Mouse (Mus musculus) G1E (cell line): Measurements from ENCODE around the gene Gm10964. TPM values are rescaled to one million over a fixed set of nuclear protein-coding genes. Genes with fewer than 3 reads are reported as not detected.

Source experiments
- ATAC-seq: 2 replicates; pipeline ENCODE4 v1.8.0; 2016; ENCODE audit warnings: mild to moderate bottlenecking; ENCODE audit not compliant: insufficient number of reproducible peaks, poor library complexity, low FRiP score, severe bottlenecking; ENCODE audit errors: extremely low read depth
- DNase-seq: peaks from one replicate; pipeline ENCODE4 v3.0.0; 2012; ENCODE audit warnings: low spot score
- H3K27me3 ChIP-seq: 2 replicates; pipeline ENCODE4 v1.6.1; 2012; ENCODE audit warnings: mild to moderate bottlenecking, low read length, inconsistent platforms; ENCODE audit not compliant: insufficient read depth
- H3K36me3 ChIP-seq: replicated peaks from 2 replicates; pipeline ENCODE3; 2012; ENCODE audit warnings: mild to moderate bottlenecking, inconsistent platforms
- H3K4me1 ChIP-seq: 2 replicates; pipeline ENCODE4 v1.6.1; 2012; ENCODE audit warnings: low read depth, low read length, inconsistent platforms, mixed read lengths; ENCODE audit not compliant: insufficient read depth
- H3K4me3 ChIP-seq: 2 replicates; pipeline ENCODE4 v1.5.1; 2012; ENCODE audit warnings: low read depth, mild to moderate bottlenecking, inconsistent platforms, low read length, moderate library complexity, mixed read lengths
- H3K9me3 ChIP-seq: replicated peaks from 2 replicates; pipeline ENCODE4 v1.6.1; 2012; ENCODE audit warnings: inconsistent platforms
- CTCF ChIP-seq: IDR thresholded peaks from 2 replicates; pipeline ENCODE4 v1.5.1; 2012; ENCODE audit warnings: low read depth, low read length, inconsistent platforms, mixed read lengths
- GATA1 ChIP-seq: IDR thresholded peaks from 2 replicates; pipeline ENCODE4 v1.6.1; 2012; ENCODE audit warnings: borderline replicate concordance, low read length, inconsistent platforms, mixed read lengths
- GATA2 ChIP-seq: IDR thresholded peaks from 2 replicates; pipeline ENCODE4 v1.6.1; 2012; ENCODE audit warnings: low read depth, low read length, inconsistent platforms, borderline replicate concordance
- POLR2AphosphoS5 ChIP-seq: IDR thresholded peaks from 2 replicates; pipeline ENCODE4 v1.6.1; 2012; ENCODE audit warnings: low read depth, low read length, inconsistent platforms; ENCODE audit not compliant: insufficient replicate concordance
- TAL1 ChIP-seq: conservative IDR thresholded peaks from 2 replicates; pipeline ENCODE4 v1.6.1; 2012; ENCODE audit warnings: low read depth, low read length, inconsistent platforms, mixed read lengths
- polyA plus RNA-seq: library from polyadenylated mRNA; stranded (reverse); fragments of >175 nt; gene quantifications from 2 replicates; pipeline ENCODE4 v1.2.3, GENCODE M21; 2012
- total RNA-seq, 2 experiments: library from RNA; stranded (forward) in 1 of 2; stranded (reverse) in 1 of 2; fragments of 200-1000 nt in 1 of 2; fragments of >200 nt in 1 of 2; fragmentation: Nextera tagmentation in 1 of 2; gene quantifications; 2 replicates each; pipeline ENCODE4 v1.2.3; 2014 to 2017

Gm10964 gene
- total and polyA plus RNA-seq, 3 experiments = not detected

DNA sequence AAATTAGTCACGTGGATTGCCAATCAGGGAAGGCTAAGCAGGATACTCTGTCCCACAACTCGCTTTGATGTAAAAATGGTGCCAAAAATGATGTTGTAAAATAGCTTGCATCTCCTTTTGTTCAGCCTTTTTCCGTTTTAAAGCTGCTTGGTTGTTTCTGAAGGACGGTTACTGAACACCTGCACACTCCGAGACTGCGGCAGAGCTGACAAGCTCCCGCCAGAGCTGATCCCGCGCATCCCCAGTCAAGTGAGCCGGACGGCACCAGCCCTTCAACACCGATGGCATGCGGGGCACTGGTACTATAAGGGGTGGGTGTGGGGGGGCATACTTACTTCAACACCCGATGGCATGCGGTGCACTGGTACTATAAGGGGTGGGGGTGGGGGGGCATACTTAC is 34.8 kb downstream of the Gm10964 start:
- TF ChIP-seq POLR2AphosphoS5 (no peak), GATA2 (no peak), CTCF (no peak), GATA1 (no peak), TAL1 (no peak)
- H3K27me3 ChIP-seq = no peaks in the 10 kb centered on the region
- H3K9me3 ChIP-seq = no peaks in the 10 kb centered on the region
- DNase-seq (no peak), ATAC-seq (no peak)
- H3K4me1 ChIP-seq = peaks cover 35% of the 10 kb centered on the region
- no peak overlapping the region for H3K4me3 ChIP-seq
- peaks cover 79% of the 10 kb centered on the region for H3K36me3 ChIP-seq

DNA sequence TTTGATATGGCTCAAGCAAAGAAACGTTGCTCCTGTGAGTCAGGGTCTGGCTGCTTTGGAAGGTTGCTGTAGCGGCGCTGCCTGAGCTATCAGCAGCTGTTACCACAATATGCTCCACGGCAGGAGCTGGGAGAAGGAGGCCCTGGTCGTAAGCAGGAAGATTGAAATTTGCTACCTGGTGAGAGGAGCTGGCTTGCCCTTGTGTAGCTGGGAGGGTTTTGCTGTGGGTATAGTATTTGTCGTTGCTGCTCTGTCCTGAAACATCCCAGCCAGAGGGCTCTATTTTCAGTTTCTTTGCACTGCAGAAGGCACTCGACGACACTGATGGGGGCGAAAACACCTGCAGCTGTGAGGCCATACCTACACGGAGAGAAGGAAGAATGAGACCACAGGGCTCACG is 38.8 kb downstream of the Gm10964 start:
- Histone ChIP-seq H3K36me3 (peaks cover 55% of the 10 kb centered on the region), H3K27me3 (no peaks in the 10 kb centered on the region), H3K4me3 (no peak overlapping the region), H3K9me3 (no peaks in the 10 kb centered on the region), H3K4me1 (peaks cover 63% of the 10 kb centered on the region)
- ATAC-seq (no peak), DNase-seq (no peak)
- TF ChIP-seq POLR2AphosphoS5 (no peak), GATA1 (no peak)

DNA sequence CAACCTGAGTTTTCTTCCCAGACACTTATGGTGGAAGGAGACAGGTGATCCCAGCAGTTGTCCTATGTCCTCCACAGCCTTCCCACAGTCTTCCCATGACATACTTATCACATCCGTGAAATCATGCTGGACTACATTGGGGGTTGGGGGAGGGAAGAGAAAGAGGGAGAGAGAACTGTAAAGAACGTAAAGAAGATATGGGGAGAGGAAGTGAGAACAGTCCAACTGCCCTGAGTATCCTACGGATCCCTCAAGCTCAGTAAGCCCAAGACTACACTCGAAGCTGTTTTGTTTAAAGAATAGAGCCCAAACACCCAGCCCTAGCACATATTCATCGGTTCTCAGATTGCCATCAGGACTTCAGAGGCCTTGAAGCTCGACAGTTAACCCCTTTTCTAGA is 39.5 kb downstream of the Gm10964 start:
- TF ChIP-seq CTCF (no peak), GATA1 (no peak), POLR2AphosphoS5 (no peak), GATA2 (no peak)
- DNase-seq = no peak
- no peaks in the 10 kb centered on the region for H3K9me3 ChIP-seq
- H3K27me3 ChIP-seq = no peaks in the 10 kb centered on the region
- peaks cover 52% of the 10 kb centered on the region for H3K36me3 ChIP-seq
- ATAC-seq = no peak
- H3K4me1 ChIP-seq = peaks cover 63% of the 10 kb centered on the region
- no peak overlapping the region for H3K4me3 ChIP-seq

DNA sequence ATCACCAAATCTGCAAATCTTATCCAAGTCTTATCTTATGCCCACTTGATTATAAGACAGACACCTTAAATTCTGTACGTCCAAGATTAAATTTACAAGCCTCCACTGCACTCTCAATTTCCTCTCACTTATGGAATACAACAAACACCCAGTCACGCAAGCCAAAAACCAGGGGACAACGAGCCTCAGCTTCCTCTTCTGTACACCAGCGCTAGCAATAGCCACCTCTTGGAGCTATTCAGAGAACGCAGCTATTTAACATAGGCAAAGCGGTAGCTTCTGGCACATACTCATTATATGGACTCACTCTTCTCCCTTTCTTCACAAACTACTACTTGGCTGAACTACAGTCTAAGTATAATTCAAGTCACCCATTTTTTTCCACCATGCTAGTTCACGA is 40.0 kb downstream of the Gm10964 start:
- Histone ChIP-seq H3K27me3 (no peaks in the 10 kb centered on the region), H3K9me3 (no peaks in the 10 kb centered on the region), H3K4me3 (no peak overlapping the region), H3K4me1 (peaks cover 65% of the 10 kb centered on the region), H3K36me3 (peaks cover 48% of the 10 kb centered on the region)
- no peak for ATAC-seq
- TF ChIP-seq GATA2 = no peak
- no peak for TF ChIP-seq GATA1
- no peak for TF ChIP-seq POLR2AphosphoS5
- no peak for DNase-seq

DNA sequence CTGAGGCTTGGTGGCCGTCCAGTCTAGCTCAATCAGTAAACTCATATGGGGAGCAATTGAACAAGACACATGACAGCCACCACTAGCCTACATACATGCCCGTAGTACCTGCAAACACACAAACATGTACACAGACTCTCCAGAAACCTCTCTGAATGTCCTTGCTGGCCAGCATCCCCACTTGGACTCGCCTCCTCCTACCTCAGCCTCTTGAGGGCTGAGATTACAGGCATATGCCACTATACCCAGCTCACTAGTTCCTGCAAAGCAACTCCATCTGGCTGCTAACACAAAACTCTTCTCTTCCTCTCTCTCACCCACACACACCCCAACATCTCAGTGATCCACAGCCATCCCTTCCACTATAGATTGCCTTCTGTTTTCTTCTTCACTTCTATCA is 41.1 kb downstream of the Gm10964 start:
- H3K9me3 ChIP-seq = no peaks in the 10 kb centered on the region
- TF ChIP-seq POLR2AphosphoS5 = no peak
- TF ChIP-seq GATA2 = no peak
- TF ChIP-seq CTCF = no peak
- no peak for TF ChIP-seq TAL1
- no peak for TF ChIP-seq GATA1
- peaks cover 49% of the 10 kb centered on the region for H3K36me3 ChIP-seq
- H3K27me3 ChIP-seq = no peaks in the 10 kb centered on the region
- DNase-seq (no peak), ATAC-seq (no peak)
- H3K4me3 ChIP-seq = no peak overlapping the region
- peaks cover 75% of the 10 kb centered on the region for H3K4me1 ChIP-seq

DNA sequence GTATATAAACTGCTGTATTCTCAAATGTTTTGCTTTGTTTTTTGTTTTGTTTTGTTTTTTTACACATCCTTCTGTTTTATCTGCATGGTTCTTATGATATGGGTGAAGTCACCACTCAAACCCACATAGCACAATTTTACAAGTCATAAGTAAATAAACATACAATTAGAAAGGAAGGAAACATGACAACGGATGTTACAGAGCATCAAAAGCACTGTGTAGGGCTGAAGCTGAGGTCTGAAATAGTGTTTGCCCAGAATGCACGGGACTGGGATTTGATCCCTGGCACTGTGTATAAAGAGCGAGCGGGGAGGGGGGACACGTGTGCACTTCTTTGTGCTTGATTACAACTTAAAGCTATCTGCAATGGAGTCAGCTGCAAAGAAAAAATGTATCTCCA is 41.6 kb downstream of the Gm10964 start:
- H3K36me3 ChIP-seq = peaks cover 43% of the 10 kb centered on the region
- peaks cover 72% of the 10 kb centered on the region for H3K4me1 ChIP-seq

More for the DNA sequence above, 41.6 kb downstream of the Gm10964 start:
- ATAC-seq (no peak), DNase-seq (no peak)
- TF ChIP-seq GATA1 = no peak
- no peak for TF ChIP-seq GATA2
- no peak for TF ChIP-seq TAL1
- TF ChIP-seq POLR2AphosphoS5 = no peak
- TF ChIP-seq CTCF = no peak
- Histone ChIP-seq H3K27me3 (no peaks in the 10 kb centered on the region), H3K9me3 (no peaks in the 10 kb centered on the region), H3K4me3 (no peak overlapping the region)
